Mouse (Mus musculus): Measurements from ENCODE around the gene Trim63.

The Trim63 gene

GRCm38 (mm10) chr4:134372294-134372747 is 57.4 kb downstream of the Trim63 start:
- DNase-seq: peak; percentile 80

- DNase-seq: no peak
Observed at GRCm38 (mm10) chr4:134373295-134373694, 58.4 kb downstream of the Trim63 start.

GRCm38 (mm10) chr4:134374306-134374705 is 59.4 kb downstream of the Trim63 start:
- no peak for DNase-seq

- DNase-seq: no peak
Observed at GRCm38 (mm10) chr4:134378089-134378615, 63.2 kb downstream of the Trim63 start.
